Mouse (Mus musculus): Measurements from ENCODE around the gene Olfr1206.

Olfr1206 gene

DNA sequence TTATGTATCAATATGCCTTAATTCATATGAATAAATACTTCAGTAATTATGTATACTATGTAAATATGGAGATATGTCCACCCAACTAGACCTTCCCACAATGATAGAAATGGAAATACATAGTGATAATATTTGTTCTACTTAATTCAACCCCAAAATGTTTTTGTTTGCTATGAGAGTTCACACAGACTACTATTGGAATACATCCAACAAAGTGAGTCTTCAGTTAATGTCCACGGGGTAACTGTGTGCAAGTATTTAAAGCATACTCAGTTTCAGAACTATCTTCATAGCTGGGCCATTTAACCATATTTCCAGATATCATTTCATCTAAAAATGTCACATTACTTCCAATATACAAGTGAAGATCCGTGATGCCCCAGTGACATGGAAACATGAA is at the start of gene Olfr1206:
Gene Olfr1206 (plus strand): TSS at position 301 of the 400 bp plus-strand sequence.
- no peak for DNase-seq

DNA sequence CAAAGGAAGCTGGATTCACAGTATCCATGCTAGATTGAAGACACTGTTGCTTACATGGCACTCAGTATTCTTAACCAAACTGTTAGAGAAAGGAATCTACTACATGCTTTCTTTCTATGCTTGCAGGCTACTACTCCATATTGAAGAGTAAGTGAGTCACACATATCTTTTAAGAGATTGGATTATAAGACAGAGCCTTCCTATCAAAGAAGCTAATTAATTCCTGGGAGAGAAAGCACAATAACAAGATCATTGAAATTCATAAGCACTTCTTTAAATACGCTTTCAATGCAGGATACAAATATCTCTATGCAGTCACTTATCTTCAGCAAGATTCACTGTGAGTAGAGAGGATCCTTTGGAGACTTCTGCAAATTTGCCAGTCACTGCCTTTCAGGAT is 48.8 kb upstream of the Olfr1206 start, which contains the start of gene Olfr1202:
Gene Olfr1202 (plus strand): TSS at position 301 of the 400 bp plus-strand sequence.
- no peak for DNase-seq

DNA sequence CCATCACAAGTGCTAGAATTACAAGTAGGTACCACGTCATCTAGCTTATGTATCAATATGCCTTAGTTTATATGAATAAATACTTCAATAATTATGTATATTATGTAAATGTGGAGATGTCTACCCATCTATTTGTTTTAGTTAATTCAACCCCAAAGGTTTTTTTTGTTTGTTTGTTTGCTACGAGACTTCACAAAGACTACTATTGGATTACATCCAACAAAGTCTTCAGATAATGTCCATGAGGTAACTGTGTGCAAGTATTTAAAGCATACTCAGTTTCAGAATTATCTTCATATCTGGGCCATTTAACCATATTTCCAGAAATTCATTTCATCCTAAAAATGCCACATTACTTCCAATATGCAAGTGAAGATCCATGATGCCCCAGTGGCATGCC is 33.6 kb upstream of the Olfr1206 start, which contains the start of gene Olfr1205:
Gene Olfr1205 (plus strand): TSS at position 301 of the 400 bp plus-strand sequence.
- no peak for DNase-seq

- no peak for DNase-seq
Measured at GRCm38 (mm10) chr2:88838477-88838876, 24.6 kb upstream of the Olfr1206 start.

GRCm38 (mm10) chr2:88848992-88849391 is 14.0 kb upstream of the Olfr1206 start, which contains the start of gene Olfr1204:
Gene Olfr1204 (plus strand): TSS chr2:88849292.
- DNase-seq: no peak

- no peak for DNase-seq
Measured at GRCm38 (mm10) chr2:88902211-88902610, 39.2 kb downstream of the Olfr1206 start, which contains the start of gene Olfr1208. Gene Olfr1208 (minus strand): TSS chr2:88902311.

DNA sequence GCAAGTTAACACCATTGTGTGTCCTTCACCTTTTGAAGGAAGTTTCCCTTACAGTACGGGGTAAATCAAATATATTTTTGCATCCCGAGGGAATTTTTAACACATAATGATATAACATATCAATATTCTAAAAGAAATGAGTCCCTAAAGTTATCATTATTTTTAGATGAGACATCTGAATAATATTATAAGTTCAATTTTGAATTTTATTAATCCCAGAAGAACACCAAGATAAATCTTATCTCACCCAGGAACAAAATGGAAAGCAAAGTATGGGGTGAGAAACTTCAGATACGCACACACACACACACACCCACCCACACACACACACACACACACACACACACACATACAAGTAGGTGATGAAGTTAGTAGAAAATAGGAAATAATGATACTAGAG is 52.0 kb downstream of the Olfr1206 start, which contains the start of gene Olfr1209:
Gene Olfr1209 (minus strand): TSS at position 101 of the 400 bp plus-strand sequence.
- DNase-seq: no peak
